Mouse (Mus musculus) midbrain, embryonic 15.5 days (tissue): ENCODE measurements around the gene Zfp59. TPM values are rescaled to one million over a fixed set of nuclear protein-coding genes. Genes with fewer than 3 reads are reported as not detected.
A peak's percentile ranks its signal among the peaks of the same experiment; 100 is the strongest.
"Not testable (repeated sequence)": the region's sequence is repeated elsewhere in the genome, so short reads cannot be mapped to it uniquely, and the experiment has no call there.

ENCODE experiments used
- ATAC-seq: fragments of 200-750 bp; cut with Nextera tagmentation; replicated peaks from 2 replicates; pipeline ENCODE4 v1.8.0; 2017; ENCODE audit warnings: moderate TSS enrichment
- H3K27ac ChIP-seq: fragments of 300-500 bp; sonication (generic); 2 replicates; pipeline ENCODE4 v1.5.1; 2015; ENCODE audit warnings: mild to moderate bottlenecking, inconsistent platforms
- H3K27me3 ChIP-seq: fragments of 300-500 bp; sonication (generic); replicated peaks from 2 replicates; pipeline ENCODE4 v1.6.1; 2015; ENCODE audit warnings: inconsistent platforms
- H3K36me3 ChIP-seq: fragments of 300-500 bp; sonication (generic); replicated peaks from 2 replicates; pipeline ENCODE4 v1.6.1; 2015; ENCODE audit warnings: inconsistent platforms
- H3K4me1 ChIP-seq: fragments of 300-500 bp; sonication (generic); 2 replicates; pipeline ENCODE4 v1.6.1; 2015; ENCODE audit warnings: inconsistent platforms
- H3K4me2 ChIP-seq: fragments of 300-500 bp; sonication (generic); 2 replicates; pipeline ENCODE4 v1.6.1; 2015; ENCODE audit warnings: inconsistent platforms, mild to moderate bottlenecking, moderate library complexity
- H3K4me3 ChIP-seq: fragments of 300-500 bp; sonication (generic); 2 replicates; pipeline ENCODE4 v1.5.1; 2015; ENCODE audit warnings: mild to moderate bottlenecking, inconsistent platforms
- H3K9ac ChIP-seq: fragments of 300-500 bp; sonication (generic); 2 replicates; pipeline ENCODE4 v1.6.1; 2015; ENCODE audit warnings: mild to moderate bottlenecking, inconsistent platforms
- H3K9me3 ChIP-seq: fragments of 300-500 bp; sonication (generic); 2 replicates; pipeline ENCODE4 v1.6.1; 2016; ENCODE audit warnings: inconsistent platforms
- WGBS: fragments of 180-500 bp; shearing (Covaris S2); methylation state at CpG from one replicate; pipeline ENCODE4 v1.1.7; 2015; ENCODE audit warnings: mixed read lengths; 5-methylcytosine and 5-hydroxymethylcytosine counted together
- polyA plus RNA-seq: library from polyadenylated mRNA; unstranded; fragments of >200 nt; fragmentation: Nextera tagmentation; extraction: Ambion mirVana; gene quantifications from 2 replicates; pipeline ENCODE4 v1.2.1, GENCODE M21; 2015

Gene Zfp59
- polyA plus RNA-seq, 1 experiment from 2014 or later: 12.0 TPM

DNA sequence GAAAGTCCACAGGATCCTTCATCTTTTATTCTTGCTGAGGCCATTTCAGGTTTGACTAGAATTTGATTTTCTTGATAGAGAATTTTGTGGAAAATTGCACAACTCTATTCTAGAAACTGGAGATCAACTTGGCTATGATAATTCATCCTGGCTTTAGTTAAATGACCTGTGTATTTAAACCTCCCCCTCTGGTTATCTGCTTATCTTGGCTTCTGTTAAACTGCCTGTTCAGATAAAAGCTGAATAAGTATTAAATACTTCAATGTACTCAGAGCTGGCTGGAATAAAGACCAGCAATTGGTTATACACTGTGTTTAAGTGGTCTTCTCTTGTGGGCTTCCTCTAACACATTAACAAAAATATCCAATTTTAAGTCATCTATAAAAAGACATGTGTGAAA is 15.8 kb upstream of the Zfp59 start:
- no peaks in the 10 kb centered on the region for H3K27me3 ChIP-seq
- peaks cover 30% of the 10 kb centered on the region for H3K36me3 ChIP-seq
- no peak overlapping the region for H3K4me2 ChIP-seq
- H3K27ac ChIP-seq: no peak overlapping the region
- ATAC-seq: no peak
- no peak overlapping the region for H3K4me3 ChIP-seq
- H3K4me1 ChIP-seq: no peaks in the 10 kb centered on the region
- H3K9ac ChIP-seq: no peak overlapping the region
- H3K9me3 ChIP-seq: peaks cover 4% of the 10 kb centered on the region

DNA sequence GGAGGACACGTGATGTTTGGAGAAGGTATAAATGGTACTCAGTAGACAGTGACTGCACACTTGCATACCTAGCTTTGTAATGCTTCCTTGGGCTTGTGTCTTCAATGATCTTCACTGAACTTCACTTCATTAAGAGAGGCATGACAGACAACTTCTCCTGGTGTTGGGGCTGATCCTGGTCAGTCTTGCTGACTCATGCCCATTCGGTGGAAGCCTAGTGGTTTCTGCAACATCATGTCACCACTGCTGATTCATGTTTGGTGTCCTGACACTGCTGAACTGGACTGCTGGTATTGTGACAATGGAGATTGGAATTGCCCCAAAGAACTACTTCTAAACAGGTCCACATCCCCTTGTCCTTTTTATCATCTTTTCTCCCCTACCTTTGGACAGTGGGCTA is 4.3 kb upstream of the Zfp59 start:
- Histone ChIP-seq H3K9me3 (no peaks in the 10 kb centered on the region), H3K27ac (no peak overlapping the region), H3K4me3 (no peak overlapping the region), H3K4me1 (peaks cover 4% of the 10 kb centered on the region), H3K9ac (no peak overlapping the region), H3K36me3 (no peaks in the 10 kb centered on the region), H3K27me3 (no peaks in the 10 kb centered on the region), H3K4me2 (no peak overlapping the region)
- ATAC-seq: no peak
- WGBS: 84% methylated on average over 2 of the region's 2 CpGs

DNA sequence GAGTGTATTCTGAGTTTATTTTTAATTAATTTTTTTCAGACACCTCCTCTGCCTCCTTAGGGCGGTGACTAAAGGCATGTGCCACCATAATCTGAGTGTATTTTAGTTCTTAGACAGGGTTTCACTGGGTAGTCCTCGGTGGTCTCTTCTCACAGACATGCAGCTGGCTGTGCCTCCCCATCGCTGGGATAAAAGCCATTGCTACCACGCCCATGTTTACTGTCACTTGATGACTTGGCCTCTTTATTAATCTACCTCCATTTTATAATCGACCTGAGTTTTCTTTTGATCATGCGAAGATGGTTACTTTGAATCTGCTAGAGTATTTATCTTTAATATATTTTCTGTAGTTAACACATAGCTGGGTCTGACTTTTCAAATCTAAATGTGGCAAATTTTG is 511 bp upstream of the Zfp59 start:
- H3K9ac ChIP-seq: peak overlapping the region; percentile 66
- no peaks in the 10 kb centered on the region for H3K27me3 ChIP-seq
- H3K4me3 ChIP-seq: peak overlapping the region; percentile 56
- H3K27ac ChIP-seq: peak overlapping the region; percentile 91
- H3K4me2 ChIP-seq: peak overlapping the region; percentile 69
- ATAC-seq: peak; percentile 55
- H3K9me3 ChIP-seq: no peaks in the 10 kb centered on the region
- no peaks in the 10 kb centered on the region for H3K36me3 ChIP-seq
- WGBS: 28% methylated on average over 6 of the region's 6 CpGs
- peaks cover 16% of the 10 kb centered on the region for H3K4me1 ChIP-seq

DNA sequence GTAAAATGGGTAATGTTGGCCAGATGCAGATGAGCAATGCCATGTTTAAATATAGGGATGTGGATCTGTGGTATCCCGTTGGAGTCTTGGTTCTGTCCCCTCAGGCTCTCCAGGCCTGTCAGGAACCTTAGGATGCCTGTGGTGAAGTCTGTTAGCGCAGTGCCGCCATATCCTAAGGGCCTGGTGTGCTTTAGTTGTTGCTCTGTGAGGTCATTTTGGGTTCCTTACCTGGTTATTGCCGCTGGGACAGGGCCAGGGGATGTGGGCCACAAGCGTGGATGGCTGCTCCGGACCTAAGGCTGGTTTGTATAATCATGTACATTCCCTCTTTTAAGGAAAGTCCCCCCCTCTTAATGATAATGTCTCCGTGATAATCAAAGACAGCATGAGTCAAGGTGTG is 1.2 kb downstream of the Zfp59 start:
- H3K27ac ChIP-seq: no peak overlapping the region
- H3K4me1 ChIP-seq: peaks cover 16% of the 10 kb centered on the region
- H3K27me3 ChIP-seq: no peaks in the 10 kb centered on the region
- ATAC-seq: no peak
- H3K36me3 ChIP-seq: 0 out of 2 replicates have a peak, but pooled peaks cover 2% of the 10 kb centered on the region
- H3K4me3 ChIP-seq: peak overlapping the region; percentile 56; the same call in 1 of the 2 replicates
- WGBS: 92% methylated on average over 7 of the region's 7 CpGs
- H3K9me3 ChIP-seq: no peaks in the 10 kb centered on the region
- peak overlapping the region; percentile 69 for H3K4me2 ChIP-seq
- peak overlapping the region; percentile 66; the same call in 1 of the 2 replicates for H3K9ac ChIP-seq

DNA sequence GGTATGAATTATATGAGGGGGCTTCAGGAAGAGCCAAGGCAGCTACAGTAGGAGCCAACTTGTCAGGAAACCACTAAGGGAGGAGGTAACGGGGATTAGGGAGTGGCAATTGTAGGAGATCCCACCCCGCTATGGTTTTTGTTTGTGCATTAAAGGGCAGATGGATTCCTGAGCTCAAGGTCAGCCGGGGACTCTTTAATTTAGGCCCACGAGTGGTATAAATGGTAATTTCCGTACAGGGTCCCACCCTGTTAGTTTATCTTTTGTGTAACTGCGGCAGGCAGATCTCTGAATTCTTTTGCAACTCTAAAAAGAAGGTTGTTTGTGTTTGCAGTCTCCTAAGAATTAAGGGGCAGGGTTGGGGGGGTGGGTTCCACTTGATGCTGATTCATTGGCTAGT is 1.7 kb downstream of the Zfp59 start:
- H3K9me3 ChIP-seq: no peaks in the 10 kb centered on the region
- H3K4me1 ChIP-seq: peaks cover 16% of the 10 kb centered on the region
- 86% methylated on average over 6 of the region's 6 CpGs for WGBS
- no peak overlapping the region for H3K4me2 ChIP-seq
- no peak overlapping the region for H3K9ac ChIP-seq
- no peak overlapping the region for H3K27ac ChIP-seq
- ATAC-seq: no peak
- no peaks in the 10 kb centered on the region for H3K27me3 ChIP-seq
- H3K4me3 ChIP-seq: no peak overlapping the region
- H3K36me3 ChIP-seq: 0 out of 2 replicates have a peak, but pooled peaks cover 2% of the 10 kb centered on the region

DNA sequence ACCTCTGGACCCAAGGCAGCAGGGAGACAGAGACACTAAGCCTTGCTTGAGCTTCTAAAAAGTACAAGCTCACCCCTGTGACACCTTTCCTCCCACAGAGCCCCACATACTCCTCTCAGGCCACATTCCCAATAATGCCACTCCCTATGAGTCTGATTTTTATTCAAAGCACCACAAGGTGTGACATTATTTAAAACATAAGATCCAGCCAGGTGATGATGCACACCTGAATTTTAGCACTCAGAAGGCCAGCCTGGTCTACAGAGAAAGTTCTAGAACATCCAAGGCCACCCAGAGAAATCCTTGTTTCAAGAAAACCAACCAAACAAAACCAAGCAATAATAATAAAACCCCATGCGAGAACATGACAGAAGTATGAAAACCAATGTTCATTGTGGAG is 18.8 kb downstream of the Zfp59 start, which contains the start of gene Zfp607a:
Gene Zfp607a (plus strand): TSS at position 301 of the 400 bp plus-strand sequence.
- ATAC-seq: no peak
- peaks cover 19% of the 10 kb centered on the region for H3K36me3 ChIP-seq

DNA sequence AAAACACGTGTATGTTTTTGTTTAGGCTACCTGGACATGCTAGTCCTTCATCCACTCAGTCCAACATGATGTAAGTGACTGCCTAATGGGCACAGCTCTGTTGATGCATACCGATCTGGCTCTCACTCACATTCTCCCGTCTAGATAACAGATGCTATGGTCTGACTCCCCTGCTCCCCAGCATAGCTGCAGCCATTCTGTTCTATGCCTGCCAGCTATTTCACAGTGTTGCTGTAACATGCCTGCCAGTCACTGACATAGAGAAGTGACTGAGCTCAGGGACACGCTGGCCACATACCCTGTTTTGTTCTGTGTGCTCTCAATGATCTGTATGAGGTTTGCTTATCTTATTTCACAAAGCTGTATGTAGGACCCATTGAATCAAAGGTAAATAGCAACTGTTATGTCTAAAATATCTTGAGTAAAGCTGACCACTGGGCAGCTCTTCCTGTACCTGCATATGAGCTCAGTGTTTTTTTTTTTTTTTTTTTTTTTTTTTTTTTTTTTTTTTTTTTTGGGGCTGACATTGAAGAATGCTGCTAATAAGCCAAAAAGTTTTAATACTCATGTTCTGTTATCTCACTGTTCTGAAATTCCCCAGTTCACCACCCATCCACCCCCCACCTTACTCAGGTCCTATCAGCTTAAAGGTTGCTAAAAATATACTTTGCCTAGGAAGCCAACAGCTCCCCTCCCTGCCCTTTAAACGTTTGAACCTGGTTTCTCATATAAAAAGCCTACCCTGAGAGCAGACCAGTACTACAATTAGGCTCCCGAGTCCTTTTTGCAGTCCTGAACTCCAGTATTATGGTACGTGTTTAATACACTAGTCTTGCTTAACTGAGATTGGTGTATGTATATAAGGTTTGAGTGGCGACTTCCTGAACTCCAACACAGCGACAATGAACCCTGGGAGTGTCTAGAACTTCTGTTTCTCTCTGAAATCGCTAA is 21.2 kb downstream of the Zfp59 start:
- Histone ChIP-seq H3K4me2 (peak overlapping the region; percentile 62), H3K27ac (0 out of 2 replicates have a peak overlapping the region, but pooled peaks have one; percentile 36), H3K36me3 (0 out of 2 replicates have a peak, but pooled peaks cover 4% of the 10 kb centered on the region), H3K4me1 (peaks cover 12% of the 10 kb centered on the region), H3K4me3 (peak overlapping the region; percentile 44), H3K9me3 (no peaks in the 10 kb centered on the region), H3K27me3 (no peaks in the 10 kb centered on the region), H3K9ac (no peak overlapping the region; the same call in 1 of the 2 replicates)
- ATAC-seq: no peak
- WGBS: 34% methylated on average over 10 of the region's 10 CpGs

More for the DNA sequence above, 18.8 kb downstream of the Zfp59 start, which contains the start of gene Zfp607a:
- Histone ChIP-seq H3K27ac (no peak within 1 kb of the TSS), H3K4me1 (peaks cover 12% of the 10 kb centered on the region), H3K9ac (no peak within 1 kb of the TSS), H3K4me2 (no peak within 1 kb of the TSS), H3K27me3 (no peaks in the 10 kb centered on the region), H3K9me3 (no peaks in the 10 kb centered on the region), H3K4me3 (no peak within 1 kb of the TSS)
- 96% methylated on average over 1 of the region's 1 CpGs for WGBS

DNA sequence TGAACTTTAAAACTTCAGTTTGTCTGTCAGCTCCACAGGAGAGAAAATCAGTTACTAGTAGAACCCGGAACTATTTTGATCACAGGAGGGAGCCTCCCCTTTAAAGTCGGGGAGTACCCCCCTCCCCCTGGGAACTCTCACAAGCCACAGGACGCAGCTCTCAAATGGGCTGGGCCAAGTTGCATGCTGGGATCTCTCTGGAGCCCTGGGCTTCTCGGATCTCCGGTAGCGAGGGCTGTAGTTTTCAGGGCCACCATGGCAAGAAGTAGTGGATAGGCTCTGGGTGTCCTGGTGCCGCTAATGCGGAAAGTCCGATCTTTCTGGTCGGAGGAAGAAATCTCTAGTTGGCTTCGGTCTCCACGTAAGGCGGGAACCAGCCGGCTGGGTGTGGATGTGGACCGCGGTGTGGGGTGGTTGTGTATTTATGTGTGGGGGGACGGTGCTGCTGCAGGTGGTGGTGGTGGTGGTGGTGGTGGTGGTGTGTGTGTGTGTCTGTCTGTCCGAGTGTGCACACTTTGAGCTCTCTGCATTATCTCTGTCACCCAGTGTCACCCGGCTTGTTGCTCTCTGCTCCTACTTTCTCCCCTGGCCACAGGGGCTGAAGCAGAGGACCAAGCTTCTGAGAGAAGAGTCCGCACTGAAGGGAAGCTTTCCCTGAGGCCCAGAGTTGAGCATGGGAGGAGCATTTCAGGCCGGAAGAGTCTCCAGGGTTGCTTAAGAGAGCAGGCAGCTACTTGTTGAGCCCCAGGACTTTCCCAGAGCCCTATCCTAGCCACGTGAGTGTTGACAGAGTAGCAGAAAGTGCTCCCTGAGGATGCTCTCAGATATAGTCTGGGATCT is 22.2 kb downstream of the Zfp59 start:
- Histone ChIP-seq H3K27ac (0 out of 2 replicates have a peak overlapping the region, but pooled peaks have one; percentile 36), H3K36me3 (0 out of 2 replicates have a peak, but pooled peaks cover 3% of the 10 kb centered on the region), H3K9me3 (no peaks in the 10 kb centered on the region), H3K4me3 (peak overlapping the region; percentile 44), H3K9ac (peak overlapping the region; percentile 36; the same call in 1 of the 2 replicates), H3K4me1 (peaks cover 12% of the 10 kb centered on the region), H3K27me3 (no peaks in the 10 kb centered on the region), H3K4me2 (peak overlapping the region; percentile 62)
- under 1% methylated on average over 22 of the region's 22 CpGs for WGBS
- ATAC-seq: peak; percentile 67; the same call in 1 of the 2 replicates

DNA sequence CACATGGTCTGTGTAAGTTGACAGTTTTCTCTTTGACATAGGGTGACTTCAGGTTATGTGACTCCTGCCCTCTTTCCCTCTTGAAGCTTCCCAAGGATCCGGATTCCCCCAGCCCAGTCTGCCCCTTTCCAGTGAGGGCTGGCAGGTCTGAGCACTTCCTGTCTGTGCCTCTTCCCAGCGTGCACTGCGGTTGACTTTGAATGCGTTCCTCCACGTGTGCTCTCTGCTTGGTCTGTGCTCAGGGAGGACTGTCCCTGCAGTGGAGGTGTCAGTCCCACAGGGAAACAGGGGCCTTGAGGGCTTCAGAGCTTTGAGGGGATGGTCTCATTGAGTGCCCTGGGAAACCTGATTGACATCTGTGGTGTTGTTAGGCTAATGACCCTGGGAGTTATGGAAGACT is 24.2 kb downstream of the Zfp59 start:
- not testable (repeated sequence) for H3K27me3 ChIP-seq, H3K27ac ChIP-seq, H3K9me3 ChIP-seq, H3K4me2 ChIP-seq, H3K9ac ChIP-seq, H3K36me3 ChIP-seq, ATAC-seq, H3K4me3 ChIP-seq
- 87% methylated on average over 5 of the region's 5 CpGs for WGBS
- peaks cover 12% of the 10 kb centered on the region for H3K4me1 ChIP-seq

DNA sequence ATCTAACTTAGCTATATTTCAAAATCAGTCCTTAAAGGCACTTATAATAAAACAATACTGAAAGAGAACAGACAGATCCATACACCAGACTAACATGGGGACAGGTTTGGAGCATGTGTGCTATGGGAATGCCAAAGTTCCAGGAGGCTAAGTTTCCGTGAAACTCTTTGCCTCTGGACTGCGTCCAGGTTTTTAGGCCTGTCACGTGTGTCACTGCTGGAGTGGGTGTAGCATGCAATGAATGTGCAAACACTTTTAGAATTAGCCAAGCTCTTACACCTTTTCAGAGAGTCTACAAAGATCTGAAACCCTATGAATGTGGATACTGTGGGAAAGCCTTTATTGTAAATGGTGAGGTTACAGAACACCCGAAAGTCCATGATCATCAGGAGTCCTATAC is 43.3 kb downstream of the Zfp59 start:
- ATAC-seq: no peak
- no peak overlapping the region for H3K9ac ChIP-seq
- no peaks in the 10 kb centered on the region for H3K27me3 ChIP-seq
- no peaks in the 10 kb centered on the region for H3K9me3 ChIP-seq
- WGBS: 93% methylated on average over 4 of the region's 4 CpGs
- no peaks in the 10 kb centered on the region; the same call in 1 of the 2 replicates for H3K36me3 ChIP-seq
- no peaks in the 10 kb centered on the region for H3K4me1 ChIP-seq
- no peak overlapping the region for H3K4me2 ChIP-seq
- no peak overlapping the region for H3K27ac ChIP-seq
- H3K4me3 ChIP-seq: no peak overlapping the region

DNA sequence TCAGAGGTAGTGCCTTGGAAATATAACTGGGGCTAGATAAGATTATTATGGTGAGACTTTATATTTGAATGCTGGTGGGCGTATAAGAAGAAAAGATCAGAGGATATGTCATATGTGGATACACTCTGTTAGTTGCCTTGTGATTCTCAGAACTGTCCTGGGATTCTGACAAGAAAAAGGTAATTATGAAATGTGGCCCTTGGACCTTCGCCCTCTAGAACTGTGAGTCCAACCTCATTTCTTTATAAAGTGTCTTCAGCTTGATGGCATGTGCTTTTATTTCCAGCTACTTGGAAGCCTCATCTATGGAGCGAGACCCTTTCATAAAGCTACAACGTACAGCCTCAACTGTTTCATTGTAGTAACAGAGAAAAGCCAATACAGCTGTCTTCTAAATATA is 62.2 kb downstream of the Zfp59 start:
- no peak for ATAC-seq
- Histone ChIP-seq H3K4me3 (no peak overlapping the region), H3K9ac (no peak overlapping the region), H3K4me2 (no peak overlapping the region), H3K27me3 (no peaks in the 10 kb centered on the region), H3K9me3 (peaks cover 7% of the 10 kb centered on the region), H3K36me3 (no peaks in the 10 kb centered on the region), H3K4me1 (no peaks in the 10 kb centered on the region), H3K27ac (no peak overlapping the region)
- 92% methylated on average over 4 of the region's 4 CpGs for WGBS
